Mouse (Mus musculus) cerebellum, postnatal 14 days (tissue): Measurements from ENCODE around the gene Mfsd12.
A peak's percentile ranks its signal among the peaks of the same experiment; 100 is the strongest.

Experiments used
- DNase-seq, 2 experiments: peaks; one replicate each; pipeline ENCODE4 v3.0.0; 2021; ENCODE audit warnings: mixed read lengths in 2 of 2

Mfsd12 gene

DNA sequence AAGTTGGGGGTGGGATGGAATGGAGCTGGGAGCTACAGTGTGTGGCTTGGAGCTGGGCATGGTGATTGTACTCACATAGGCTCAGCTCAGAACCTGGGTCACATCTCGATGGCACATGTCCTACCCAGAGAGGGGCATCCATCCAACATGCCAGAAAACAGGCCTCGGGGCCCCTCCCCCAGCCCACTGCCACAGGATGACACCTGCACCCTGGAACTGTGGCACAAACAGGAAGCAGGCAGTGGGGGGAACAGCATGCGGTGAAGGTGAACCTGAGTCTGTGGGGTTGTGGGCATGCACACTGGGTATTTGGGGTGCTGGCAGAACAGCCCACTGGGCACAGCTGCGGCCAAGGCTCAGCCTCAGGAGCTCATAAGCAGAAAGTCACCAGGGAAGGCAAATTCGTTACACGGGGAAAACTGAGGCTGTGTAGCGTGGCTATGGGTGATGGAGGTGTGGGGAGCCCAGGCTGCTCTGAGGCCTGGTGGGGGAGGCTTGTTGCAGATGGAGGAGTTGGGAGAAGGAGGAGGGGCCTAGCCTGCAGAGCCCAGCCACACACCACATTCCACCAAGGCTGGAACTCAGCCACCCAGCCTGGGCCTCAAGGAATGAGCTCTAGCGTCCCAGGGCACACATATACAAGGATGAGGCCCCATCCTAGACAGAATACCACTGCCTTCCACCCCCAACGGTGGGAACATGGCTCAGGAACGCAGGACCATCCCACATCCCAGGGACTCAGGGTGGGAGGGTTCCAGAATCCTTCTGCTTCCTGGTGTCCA lies 27.9 kb upstream of the Mfsd12 start:
- DNase-seq, result no peak

DNA sequence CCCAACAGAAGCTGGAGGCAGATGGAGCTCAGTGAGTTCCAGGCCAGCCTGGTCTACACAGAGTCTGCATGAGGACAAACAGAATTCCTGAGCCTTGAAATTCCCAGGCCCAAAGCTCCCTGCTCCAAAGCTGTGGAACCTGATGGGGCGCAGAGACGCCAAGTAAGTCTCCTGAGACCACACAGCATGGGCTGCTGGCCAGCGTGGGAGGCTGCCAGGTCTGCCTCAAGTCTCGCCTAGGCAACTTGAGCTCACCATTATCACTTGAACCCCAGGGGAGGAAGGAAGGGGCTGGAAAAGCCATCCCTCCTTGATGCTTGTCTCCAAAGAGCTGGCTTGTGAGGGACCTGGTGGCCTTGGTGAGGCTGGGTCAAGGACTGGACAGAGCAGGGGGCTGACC lies 27.3 kb upstream of the Mfsd12 start:
- no peak for DNase-seq

DNA sequence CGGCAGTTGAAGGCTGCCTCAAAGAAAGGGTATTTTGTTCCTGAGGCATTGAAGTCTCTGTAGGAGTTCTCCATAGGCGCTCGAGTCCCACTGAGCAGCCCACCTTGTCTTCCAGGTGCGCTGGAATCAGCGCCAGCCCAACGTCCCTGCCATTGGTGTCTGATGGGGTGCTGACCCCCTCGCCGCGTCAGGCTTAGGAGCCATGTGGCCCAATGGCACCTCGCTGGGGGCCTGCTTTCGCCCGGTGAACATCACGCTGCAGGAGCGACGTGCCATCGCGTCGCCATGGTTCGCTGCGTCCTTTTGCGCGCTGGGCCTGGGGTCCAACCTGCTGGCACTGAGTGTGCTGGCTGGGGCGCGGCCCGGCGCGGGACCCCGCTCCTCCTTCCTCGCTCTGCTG lies 25.0 kb upstream of the Mfsd12 start:
- no peak for DNase-seq

DNA sequence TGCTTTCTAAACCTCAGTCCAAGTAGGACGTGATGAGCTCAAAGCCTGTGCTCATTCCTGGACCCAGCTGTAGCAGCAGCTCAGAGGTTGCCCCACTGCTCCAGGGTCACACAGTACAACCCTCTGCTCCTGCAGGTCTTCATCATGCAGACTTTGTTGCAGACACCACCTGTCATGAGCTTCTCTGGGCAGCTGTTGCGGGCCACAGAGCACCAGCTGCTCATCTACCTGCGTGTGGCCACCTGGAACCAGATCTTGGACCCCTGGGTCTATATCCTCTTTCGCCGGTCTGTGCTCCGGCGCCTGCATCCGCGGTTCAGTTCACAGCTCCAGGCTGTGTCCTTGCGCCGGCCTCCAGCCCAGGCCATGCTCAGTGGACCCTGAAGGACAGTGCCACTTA lies 23.0 kb upstream of the Mfsd12 start:
- no peak for DNase-seq

DNA sequence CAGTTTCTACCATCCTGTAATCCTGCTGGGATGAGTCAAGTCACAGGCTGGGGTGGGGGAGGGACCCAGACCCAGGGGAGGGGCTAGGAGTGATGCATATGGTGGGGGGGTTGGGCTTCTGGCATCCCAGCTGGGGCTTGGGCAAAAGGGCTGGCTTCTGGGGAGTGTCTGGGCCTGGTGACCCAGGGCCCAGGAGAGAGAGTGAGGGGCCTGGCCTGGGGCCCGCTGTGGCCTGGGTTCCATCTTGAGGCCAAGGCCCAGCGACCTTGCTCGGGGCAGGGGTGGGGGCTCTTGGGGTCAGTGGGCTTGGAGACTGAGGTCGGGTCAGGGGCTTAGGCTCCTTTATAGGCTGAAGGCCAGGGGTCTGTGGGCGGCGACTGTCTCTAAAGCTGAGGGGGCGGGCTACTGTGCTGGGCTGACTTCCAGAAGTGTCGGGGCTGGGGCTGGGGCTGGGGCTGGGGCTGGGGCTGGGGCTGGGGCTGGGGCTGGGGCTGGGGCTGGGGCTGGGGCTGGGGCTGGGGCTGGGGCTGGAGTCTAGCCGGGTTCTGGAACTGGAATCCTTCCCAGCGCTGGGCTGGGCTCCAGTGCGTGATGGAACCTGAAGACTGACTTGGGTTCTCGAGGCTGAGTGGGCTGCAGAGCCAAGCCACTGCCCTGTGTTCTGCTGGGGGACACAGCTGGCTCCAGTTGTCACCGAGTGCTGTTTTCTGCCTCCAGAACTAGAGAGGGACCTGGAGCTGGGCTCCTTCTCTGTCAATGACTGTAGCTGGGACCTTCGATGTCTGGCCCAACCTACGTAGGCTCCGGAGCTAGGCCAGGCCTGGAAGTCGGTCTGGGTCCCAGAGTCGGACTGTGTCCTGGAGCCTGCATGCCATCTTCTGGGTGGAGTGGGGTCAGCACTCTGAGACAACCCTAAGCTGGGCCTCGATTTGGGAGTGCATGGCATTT lies 21.6 kb upstream of the Mfsd12 start:
- DNase-seq, result peak in 1 of 2 experiments; percentile 53

DNA sequence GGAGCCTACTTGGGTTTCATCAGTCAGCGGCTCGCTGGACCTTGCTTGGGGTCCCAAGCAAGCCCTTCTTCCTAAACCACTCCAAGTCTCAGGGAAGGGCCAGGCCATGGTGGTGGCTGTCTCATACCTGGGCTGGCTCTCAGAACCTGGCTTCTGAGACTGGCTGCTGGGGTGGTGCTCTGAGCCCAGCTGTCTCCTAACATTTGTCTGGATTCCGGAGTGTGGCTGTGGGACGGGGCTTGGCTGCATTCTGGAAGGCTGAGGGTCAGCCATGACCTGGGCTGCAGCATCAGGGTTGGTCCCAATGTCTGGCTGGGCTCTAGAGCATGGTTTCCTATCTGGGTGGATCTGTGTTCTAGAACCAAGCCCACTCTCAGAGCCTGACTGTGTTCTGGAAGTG lies 20.7 kb upstream of the Mfsd12 start:
- DNase-seq, result no peak

DNA sequence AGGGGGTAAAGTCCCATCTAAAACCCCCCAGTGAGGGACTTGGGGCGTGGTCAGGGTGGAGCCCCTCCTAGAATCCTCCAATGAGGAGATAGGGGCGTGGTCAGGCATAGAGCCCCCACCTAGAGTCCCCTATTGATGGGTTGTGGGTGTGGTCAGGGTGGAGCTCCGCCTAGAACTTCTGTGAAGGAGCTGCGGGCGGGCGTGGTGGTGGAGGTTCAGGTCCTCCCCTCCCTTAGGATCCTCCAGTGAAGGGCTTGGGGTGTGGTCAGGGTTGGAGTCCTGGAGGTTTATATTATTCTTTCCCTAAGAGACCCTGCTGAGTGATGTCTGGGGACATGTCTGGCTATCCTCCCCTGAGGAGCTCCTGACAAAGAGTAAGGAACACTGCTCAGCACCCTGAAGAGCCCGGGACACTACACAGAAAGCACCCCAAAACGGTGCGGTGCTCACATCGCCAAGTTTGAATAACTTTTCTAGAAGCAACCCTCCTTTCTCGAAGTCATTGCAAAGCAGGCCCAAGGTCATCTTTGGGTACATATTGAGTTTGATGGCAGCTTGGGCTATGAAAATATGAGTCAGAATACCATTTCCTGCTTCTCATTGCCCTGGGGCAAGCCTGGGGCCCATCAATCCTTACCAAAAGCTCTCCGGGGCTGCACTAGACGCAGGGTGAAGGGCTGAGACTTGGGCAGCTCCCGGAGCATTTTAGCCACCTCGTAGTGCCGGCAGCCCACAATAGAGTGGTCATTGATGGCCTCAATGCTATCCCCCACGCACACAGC lies 16.5 kb upstream of the Mfsd12 start:
- DNase-seq, result no peak

DNA sequence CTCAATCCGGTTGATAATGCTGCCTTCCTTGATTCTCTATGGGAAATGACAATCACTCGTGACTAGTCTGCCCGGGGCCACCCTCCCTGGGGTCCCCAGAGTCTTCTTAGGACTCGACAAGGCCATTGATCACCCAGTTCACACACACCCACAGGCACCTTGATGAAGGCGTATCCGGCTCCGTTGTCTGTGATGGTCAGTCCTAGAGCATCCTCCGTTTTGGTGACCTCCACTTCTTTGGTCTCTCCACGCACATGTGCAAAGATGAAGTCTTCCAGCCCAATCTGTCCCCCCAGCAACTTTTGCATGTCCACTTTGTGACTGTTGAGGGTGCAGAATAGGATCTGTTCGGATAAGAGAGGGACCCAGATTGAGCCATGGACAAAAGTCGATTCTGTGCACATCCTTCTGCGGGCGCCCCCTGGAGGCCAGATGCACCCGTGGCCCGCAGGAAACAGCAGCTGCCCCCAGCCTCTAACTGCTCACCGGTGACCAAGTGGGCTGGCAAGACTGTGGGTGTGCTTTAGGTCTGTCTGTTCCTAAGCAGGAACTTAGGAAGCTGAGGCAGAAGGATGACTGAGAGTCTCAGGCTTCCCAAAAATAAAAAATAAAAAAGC lies 15.8 kb upstream of the Mfsd12 start:
- DNase-seq, result peak; percentile 77 to 86

DNA sequence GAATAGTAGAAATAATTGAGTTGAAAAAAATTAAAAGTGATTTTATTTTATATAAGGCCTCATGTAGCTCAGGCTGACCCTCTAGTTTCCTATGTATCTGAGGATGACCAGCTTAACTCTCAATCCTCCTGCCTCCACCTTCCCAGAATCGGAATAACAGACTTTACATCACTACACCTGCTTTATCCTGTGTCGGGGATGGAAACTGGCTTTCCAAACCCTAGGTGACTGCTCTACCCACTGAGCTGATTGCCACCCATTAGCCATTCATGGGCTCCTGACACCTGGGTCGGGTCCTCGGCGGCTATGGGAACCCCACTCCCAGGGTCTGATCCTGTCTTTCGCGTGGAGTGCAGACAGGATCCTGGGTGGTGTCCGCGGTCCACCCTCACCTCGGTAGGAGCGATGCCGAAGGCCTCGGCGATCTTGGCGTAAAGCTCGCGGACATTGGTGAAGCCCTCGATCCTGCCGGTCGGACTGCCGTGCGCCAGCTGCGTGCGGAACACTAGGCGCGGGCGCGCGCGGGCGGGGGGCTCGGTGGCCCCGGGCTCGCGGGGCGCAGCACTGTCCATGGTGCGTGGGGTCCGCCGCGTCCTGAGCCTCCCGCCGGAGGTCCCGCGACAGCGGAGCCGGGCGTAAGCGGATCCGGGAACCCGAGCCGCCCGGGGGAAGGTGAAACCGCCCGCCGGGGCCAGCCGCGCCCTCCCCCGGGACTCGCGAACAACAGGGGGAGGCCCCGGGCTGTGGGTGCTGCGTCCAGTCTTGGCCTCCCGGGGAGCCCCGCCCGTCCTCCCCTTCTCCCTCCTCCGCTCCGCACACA lies 14.4 kb upstream of the Mfsd12 start, which contains the start of gene Gipc3:
Gipc3 (minus strand) TSS at position 581 of the 820 bp plus-strand sequence.
- no peak for DNase-seq

DNA sequence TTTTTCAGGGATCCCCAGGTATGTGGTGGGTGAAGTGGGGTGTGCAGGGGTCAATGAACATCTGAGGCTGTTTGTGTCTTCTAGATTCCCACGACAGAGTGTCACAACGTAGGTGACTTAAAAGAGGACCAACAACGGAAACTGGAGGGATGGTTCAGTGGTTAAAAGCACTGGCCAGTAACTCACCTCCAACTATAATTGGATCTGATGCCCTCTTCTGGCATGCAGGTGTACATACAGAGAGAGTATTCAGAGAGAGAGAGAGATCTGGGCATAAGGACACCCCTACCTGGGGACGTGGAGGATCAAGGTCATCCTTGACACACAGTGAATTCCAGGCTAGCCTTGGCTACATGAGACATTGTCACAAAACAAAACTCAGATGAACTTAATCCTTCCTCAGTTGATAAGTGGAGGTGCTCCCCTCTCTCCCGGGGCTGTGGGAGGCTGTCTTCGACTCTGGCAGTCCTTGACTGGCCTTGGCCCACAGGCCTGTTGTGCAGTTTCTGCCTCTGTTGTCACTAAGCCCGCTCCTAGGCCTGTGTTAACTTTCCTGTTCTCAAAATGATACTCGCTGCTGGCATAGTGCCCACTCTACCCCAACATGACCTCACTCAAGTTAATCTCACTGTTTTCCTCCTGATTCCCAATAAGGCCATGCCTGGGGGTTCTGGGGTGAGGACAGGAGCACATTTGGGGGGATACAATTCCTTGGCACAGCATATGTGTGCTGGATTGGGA lies 12.7 kb upstream of the Mfsd12 start:
- peak in 1 of 2 experiments; percentile 48 for DNase-seq

DNA sequence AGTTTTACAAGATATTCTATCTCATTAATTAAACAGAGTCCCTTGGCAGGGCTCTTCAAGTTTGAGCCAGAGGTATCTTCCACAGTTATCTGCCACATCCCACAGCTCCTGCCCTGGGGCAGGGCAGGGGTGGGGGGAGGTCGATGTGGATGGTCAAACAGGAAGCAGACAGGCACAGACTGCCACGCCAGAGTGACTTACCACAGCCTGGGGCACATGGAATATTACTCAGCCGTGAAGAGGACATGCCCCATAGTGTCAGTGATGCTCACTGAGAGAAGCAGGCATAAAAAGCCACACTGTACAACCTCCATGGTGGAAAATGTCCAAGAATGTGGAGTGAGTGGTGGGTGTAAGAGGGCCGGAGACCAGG lies 12.1 kb upstream of the Mfsd12 start:
- DNase-seq, result no peak

DNA sequence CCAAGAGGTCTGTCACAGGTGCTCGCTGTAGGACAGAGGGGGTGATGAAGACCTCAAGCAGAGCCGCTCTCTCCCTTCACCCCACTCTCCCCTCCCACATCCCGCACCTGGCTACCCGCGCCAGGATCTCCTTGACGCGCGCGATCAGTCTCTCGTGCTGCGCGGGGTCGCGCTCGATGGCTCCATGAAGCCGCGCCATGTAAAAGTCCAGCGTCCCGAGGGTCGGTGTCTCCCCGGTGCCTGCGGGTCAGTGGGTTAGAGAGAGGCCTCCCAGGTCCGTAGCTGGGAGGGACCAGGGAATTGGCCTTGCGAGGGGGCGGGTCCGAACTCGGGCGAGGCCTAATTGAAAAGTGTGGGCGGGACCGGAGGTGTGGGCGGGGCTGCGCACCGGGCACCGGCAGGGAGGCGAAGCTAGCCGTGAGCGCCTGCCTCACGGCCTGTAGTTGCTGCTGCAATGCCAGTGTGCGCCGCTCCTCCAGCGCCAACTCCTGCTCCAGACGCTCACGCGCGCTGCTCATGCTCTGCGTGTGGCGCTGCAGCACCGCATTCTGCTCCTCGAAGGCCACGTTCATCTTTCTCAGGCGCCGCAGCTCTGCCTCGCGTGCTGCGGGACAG lies 10.7 kb upstream of the Mfsd12 start:
- no peak for DNase-seq

DNA sequence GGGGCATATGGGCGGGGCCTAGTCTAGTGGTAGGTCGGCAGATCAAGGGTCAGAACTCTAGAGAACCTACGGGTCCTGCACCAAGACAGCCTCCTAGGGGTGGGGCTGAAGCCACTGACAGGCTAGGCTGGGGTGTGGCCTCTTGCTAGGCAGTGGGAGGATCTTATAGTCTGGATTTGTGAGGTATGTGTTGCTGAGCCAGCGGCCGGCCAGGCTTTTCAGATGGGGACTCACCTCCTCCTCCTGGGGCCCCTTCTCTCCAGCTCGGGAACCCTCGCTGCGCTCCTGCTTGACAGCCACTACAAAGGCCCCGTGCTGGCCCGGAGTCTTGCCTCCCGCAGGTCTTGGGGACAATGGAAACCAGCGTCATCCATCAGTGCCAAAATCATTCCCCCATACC lies 8.1 kb upstream of the Mfsd12 start:
- DNase-seq, result no peak

DNA sequence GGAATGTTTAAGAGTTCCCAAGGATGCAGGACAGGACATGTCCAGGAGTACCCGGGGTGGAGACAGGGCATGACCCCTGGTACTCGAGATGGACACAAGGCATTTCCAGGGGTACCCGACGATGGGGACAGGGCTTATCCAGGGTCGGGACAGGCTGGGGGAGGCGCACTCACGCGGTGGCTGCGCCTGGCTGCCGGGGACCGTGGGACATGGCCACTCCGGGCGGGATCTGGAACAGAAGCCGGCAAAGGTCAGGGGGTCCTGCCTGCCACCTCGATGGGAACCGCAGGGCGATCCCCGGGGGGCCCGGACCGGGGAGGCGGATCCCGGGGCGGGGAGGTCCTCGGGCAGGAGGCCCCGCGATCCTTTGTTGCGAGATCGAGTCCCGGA lies 7.3 kb upstream of the Mfsd12 start:
- no peak for DNase-seq

DNA sequence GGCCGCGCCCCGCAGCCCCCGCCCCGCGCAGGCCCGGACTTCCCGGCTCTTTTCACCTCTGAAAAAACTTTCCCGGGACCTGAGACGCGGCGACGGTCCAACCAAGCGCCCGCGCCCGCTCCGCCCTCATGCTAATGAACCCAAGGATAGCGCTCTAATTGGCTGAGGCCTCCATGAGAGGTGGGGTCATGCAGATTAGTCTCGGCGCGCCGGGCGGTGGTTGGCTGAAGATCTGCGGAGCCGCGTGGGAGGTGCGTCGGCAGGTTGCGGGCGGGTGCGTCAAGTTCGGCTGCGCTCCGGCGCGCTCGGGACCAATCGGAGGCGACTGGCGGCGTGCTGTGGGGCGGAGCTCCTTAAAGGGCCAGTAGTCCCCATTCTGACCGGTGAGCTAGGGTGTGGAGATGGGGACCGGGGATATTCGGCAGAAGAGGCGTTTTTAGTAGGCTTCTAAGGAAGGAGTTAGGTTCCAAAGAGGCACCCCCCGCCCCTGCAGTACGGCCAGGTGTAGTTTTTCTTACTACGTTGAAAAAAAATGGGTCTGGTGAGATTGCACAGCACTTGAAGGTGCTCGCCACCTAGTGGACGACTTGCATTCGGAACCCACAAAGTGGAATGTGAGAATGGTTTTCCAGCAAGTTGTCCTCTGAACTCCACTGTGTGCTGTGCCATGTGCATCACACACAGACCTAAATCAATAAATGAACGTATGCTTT lies 6.8 kb upstream of the Mfsd12 start, which contains the start of gene Hmg20b:
Hmg20b (minus strand) TSS at position 130 of the 713 bp plus-strand sequence.
- peak; percentile 100 for DNase-seq

DNA sequence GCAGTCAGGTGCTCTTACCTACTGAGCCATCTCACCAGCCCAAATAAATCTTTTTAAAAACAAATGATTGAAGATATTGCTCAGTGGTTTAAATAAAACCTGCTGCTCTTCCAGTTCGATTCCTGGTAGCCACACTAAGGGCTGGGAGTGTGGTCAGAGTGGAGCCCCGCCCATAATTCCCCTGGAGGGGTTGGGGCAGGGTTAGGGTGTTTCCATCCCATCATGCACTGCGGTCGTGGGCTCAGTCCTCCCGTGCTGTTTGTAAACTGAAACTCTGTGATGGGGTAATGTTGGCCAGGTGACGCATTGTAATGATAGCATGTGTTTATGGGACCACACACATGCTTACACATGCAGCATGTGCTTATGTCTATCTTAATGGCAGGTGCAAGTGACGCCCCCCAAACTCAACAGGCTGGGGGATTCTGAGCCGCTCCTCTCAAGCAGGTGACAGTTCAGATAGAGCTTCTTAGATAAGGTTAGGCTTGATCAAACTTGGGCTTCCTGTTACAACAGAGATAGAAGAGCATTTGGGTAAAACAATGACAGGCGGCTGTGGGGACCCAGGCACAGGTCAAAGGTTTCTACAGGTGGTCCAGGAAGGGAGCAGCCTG lies 5.5 kb upstream of the Mfsd12 start:
- no peak for DNase-seq

DNA sequence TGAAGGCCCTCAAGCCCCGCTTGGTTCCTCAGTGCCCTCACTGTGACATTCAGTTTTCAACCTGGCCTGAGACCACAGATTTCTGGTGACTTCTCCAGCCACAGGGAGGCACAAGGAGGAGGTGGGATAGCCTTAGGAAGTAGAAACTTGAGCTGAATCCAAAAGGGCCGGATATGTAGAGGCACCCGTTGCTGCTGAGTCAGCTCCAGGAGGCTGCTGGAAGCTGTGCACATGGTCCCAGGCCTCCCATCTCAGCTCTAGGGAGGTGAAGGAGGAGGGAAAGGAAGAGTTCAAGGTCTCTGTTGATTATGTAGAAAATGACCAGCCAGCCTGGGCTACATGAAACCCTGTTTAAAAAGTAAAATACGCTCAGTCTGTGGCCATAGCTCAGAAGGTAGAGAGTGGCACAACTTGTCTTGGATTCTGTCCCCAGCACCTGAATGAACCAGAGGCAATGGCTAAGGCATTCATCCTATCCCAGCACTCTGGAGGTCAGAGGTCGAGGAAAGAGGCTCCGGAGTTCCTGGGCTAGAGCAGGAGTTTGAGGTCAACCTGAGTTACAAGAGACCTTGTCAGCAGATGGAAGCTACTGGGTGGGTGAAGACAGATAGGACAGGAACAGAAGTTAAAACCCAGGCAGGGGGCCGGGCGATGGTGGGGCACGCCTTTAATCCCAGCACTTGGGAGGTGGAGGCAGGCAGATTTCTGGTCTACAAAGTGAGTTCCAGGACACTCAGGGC lies 2.4 kb upstream of the Mfsd12 start:
- no peak for DNase-seq

DNA sequence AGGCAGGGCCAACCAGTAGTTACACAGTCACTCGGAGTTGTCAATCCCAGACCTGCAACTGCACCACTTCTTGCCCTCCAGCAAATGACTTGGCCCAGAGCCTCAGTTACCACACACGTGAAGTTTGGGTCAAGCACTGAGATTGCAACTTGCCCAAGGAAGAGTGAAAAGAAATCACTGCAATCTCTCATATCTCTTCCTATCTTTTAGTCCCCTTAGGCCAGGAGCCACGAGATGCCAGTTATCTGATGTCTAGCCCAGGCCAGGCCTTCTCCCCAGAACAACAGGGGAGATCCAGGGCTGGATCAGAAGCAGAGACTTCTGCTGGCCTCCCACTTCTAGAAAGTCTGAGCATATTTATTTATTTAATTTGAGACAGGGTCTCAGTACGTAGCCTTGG lies 1.8 kb upstream of the Mfsd12 start:
- no peak for DNase-seq
